Mouse (Mus musculus): ENCODE data around the gene Kif26a.

- TF ChIP-seq CTCF (IDR thresholded peaks at IDR 0.05): no peak
- TF ChIP-seq EP300 (IDR thresholded peaks at IDR 0.05; ENCODE audit: insufficient read depth, low read depth, low read length): no peak
- no peak for TF ChIP-seq POLR2A (IDR thresholded peaks at IDR 0.05; ENCODE audit: insufficient read depth, low read depth, low read length)
Measured at GRCm38 (mm10) chr12:112181921-112182608, 36.1 kb downstream of the Kif26a start.
